Mouse (Mus musculus) testis, adult 2 months (tissue): ENCODE measurements around the gene Fabp7. TPM values are rescaled to one million over a fixed set of nuclear protein-coding genes. Genes with fewer than 3 reads are reported as not detected.

Experiments used
- H3K27ac ChIP-seq: fragments of 200-500 bp; 2 replicates; pipeline ENCODE4 v1.5.1; 2012; ENCODE audit warnings: low read depth, low read length; ENCODE audit not compliant: control insufficient read depth, insufficient read depth
- H3K27me3 ChIP-seq: fragments of 200-500 bp; 2 replicates; pipeline ENCODE4 v1.6.1; 2012; ENCODE audit warnings: mild to moderate bottlenecking, low read length, moderate library complexity; ENCODE audit not compliant: control insufficient read depth, insufficient read depth
- H3K36me3 ChIP-seq: fragments of 200-500 bp; 2 replicates; pipeline ENCODE4 v1.6.1; 2012; ENCODE audit warnings: mild to moderate bottlenecking, low read length; ENCODE audit not compliant: control insufficient read depth, insufficient read depth
- H3K4me1 ChIP-seq: fragments of 200-500 bp; 2 replicates; pipeline ENCODE4 v1.6.1; 2012; ENCODE audit warnings: low read length; ENCODE audit not compliant: control insufficient read depth, insufficient read depth
- H3K4me3 ChIP-seq: fragments of 200-500 bp; 2 replicates; pipeline ENCODE4 v1.5.1; 2012; ENCODE audit warnings: low read depth, mild to moderate bottlenecking, low read length, moderate library complexity, mixed read lengths; ENCODE audit not compliant: control insufficient read depth
- CTCF ChIP-seq: fragments of 200-500 bp; IDR thresholded peaks from 2 replicates; pipeline ENCODE4 v1.5.1; 2012; ENCODE audit warnings: low read depth, mild to moderate bottlenecking, inconsistent platforms, low read length, moderate library complexity; ENCODE audit not compliant: control insufficient read depth, insufficient read depth, insufficient replicate concordance
- POLR2A ChIP-seq: fragments of 200-500 bp; IDR thresholded peaks from 2 replicates; pipeline ENCODE4 v1.6.1; 2012; ENCODE audit warnings: low read depth, mild to moderate bottlenecking, inconsistent platforms, low read length, moderate library complexity; ENCODE audit not compliant: control insufficient read depth
- polyA plus RNA-seq: library from polyadenylated mRNA; depleted of rRNA; stranded (reverse); fragments of >200 nt; gene quantifications from 2 replicates; pipeline ENCODE4 v1.2.3, GENCODE M21; 2012

Fabp7 gene
- polyA plus RNA-seq, 1 experiment: not detected

- Histone ChIP-seq H3K27ac (no peak overlapping the region), H3K4me3 (no peak overlapping the region), H3K4me1 (no peaks in the 10 kb centered on the region), H3K27me3 (no peaks in the 10 kb centered on the region), H3K36me3 (no peaks in the 10 kb centered on the region)
- no peak for TF ChIP-seq CTCF
- TF ChIP-seq POLR2A: no peak
Measured at GRCm38 (mm10) chr10:57807754-57808153, 23.1 kb downstream of the Fabp7 start.

- Histone ChIP-seq H3K36me3 (no peaks in the 10 kb centered on the region), H3K4me3 (no peak overlapping the region), H3K27ac (no peak overlapping the region), H3K4me1 (no peaks in the 10 kb centered on the region), H3K27me3 (no peaks in the 10 kb centered on the region)
- no peak for TF ChIP-seq CTCF
- no peak for TF ChIP-seq POLR2A
Measured at GRCm38 (mm10) chr10:57812161-57812856, 27.6 kb downstream of the Fabp7 start.

- H3K36me3 ChIP-seq: no peaks in the 10 kb centered on the region
- TF ChIP-seq CTCF: no peak
- no peak for TF ChIP-seq POLR2A
- no peaks in the 10 kb centered on the region for H3K27me3 ChIP-seq
- H3K4me1 ChIP-seq: no peaks in the 10 kb centered on the region
- H3K27ac ChIP-seq: no peak overlapping the region
- H3K4me3 ChIP-seq: no peak overlapping the region
Measured at GRCm38 (mm10) chr10:57814295-57814694, 29.6 kb downstream of the Fabp7 start.

- no peak overlapping the region for H3K4me3 ChIP-seq
- TF ChIP-seq POLR2A (no peak), CTCF (no peak)
- H3K4me1 ChIP-seq: no peaks in the 10 kb centered on the region
- no peak overlapping the region for H3K27ac ChIP-seq
- no peaks in the 10 kb centered on the region for H3K27me3 ChIP-seq
- no peaks in the 10 kb centered on the region for H3K36me3 ChIP-seq
Measured at GRCm38 (mm10) chr10:57815869-57816268, 31.2 kb downstream of the Fabp7 start.

- no peaks in the 10 kb centered on the region for H3K4me1 ChIP-seq
- H3K4me3 ChIP-seq: no peak overlapping the region
- H3K27ac ChIP-seq: no peak overlapping the region
- H3K27me3 ChIP-seq: no peaks in the 10 kb centered on the region
- TF ChIP-seq CTCF (no peak), POLR2A (no peak)
- no peaks in the 10 kb centered on the region for H3K36me3 ChIP-seq
Measured at GRCm38 (mm10) chr10:57819209-57819608, 34.5 kb downstream of the Fabp7 start.

- H3K36me3 ChIP-seq: no peaks in the 10 kb centered on the region
- TF ChIP-seq CTCF (no peak), POLR2A (no peak)
- no peak overlapping the region for H3K27ac ChIP-seq
- no peaks in the 10 kb centered on the region for H3K27me3 ChIP-seq
- no peaks in the 10 kb centered on the region for H3K4me1 ChIP-seq
- H3K4me3 ChIP-seq: no peak overlapping the region
Measured at GRCm38 (mm10) chr10:57822473-57822872, 37.8 kb downstream of the Fabp7 start.

GRCm38 (mm10) chr10:57828649-57829048 is 44.0 kb downstream of the Fabp7 start:
- Histone ChIP-seq H3K36me3 (no peaks in the 10 kb centered on the region), H3K27ac (no peak overlapping the region), H3K4me3 (no peak overlapping the region), H3K4me1 (no peaks in the 10 kb centered on the region), H3K27me3 (no peaks in the 10 kb centered on the region)
- TF ChIP-seq POLR2A (no peak), CTCF (no peak)

- Histone ChIP-seq H3K27ac (no peak overlapping the region), H3K27me3 (no peaks in the 10 kb centered on the region), H3K4me3 (no peak overlapping the region), H3K4me1 (no peaks in the 10 kb centered on the region), H3K36me3 (no peaks in the 10 kb centered on the region)
- no peak for TF ChIP-seq POLR2A
- TF ChIP-seq CTCF: no peak
Measured at GRCm38 (mm10) chr10:57829621-57830020, 44.9 kb downstream of the Fabp7 start.

GRCm38 (mm10) chr10:57835094-57835493 is 50.4 kb downstream of the Fabp7 start:
- TF ChIP-seq CTCF: no peak
- no peak for TF ChIP-seq POLR2A
- Histone ChIP-seq H3K36me3 (no peaks in the 10 kb centered on the region), H3K27ac (no peak overlapping the region), H3K27me3 (no peaks in the 10 kb centered on the region), H3K4me3 (no peak overlapping the region), H3K4me1 (no peaks in the 10 kb centered on the region)
